Mouse (Mus musculus) T-cell, adult 66 days (primary cell): Measurements from ENCODE around the gene Ubxn6. TPM values are rescaled to one million over a fixed set of nuclear protein-coding genes. Genes with fewer than 3 reads are reported as not detected.

Source experiments
- total RNA-seq, 2 experiments: library from RNA; stranded (reverse); gene quantifications; 3 replicates in 1 of 2; 4 replicates in 1 of 2; pipeline ENCODE4 v1.2.4; 2023

Ubxn6 gene
- total RNA-seq: 10 to 100 TPM; 66.9 to 74.8 TPM

GRCm38 (mm10) chr17:56074827-56075208 lies at the start of gene Ubxn6:
Ubxn6 (minus strand) TSS chr17:56075028.

GRCm38 (mm10) chr17:56121826-56122225 lies 47.0 kb upstream of the Ubxn6 start, which contains the start of gene Lrg1:
Lrg1 (minus strand) TSS chr17:56122001.

GRCm38 (mm10) chr17:56117251-56117710 lies 42.5 kb upstream of the Ubxn6 start, which contains the start of gene Plin5:
Plin5 (minus strand) TSS chr17:56117596.

GRCm38 (mm10) chr17:56109219-56110051 lies 34.6 kb upstream of the Ubxn6 start, which contains the start of gene Plin4:
Plin4 (minus strand) TSS chr17:56109803.

GRCm38 (mm10) chr17:56078880-56079795 lies 4.3 kb upstream of the Ubxn6 start, which contains the start of gene Hdgfl2:
Hdgfl2 (plus strand) TSS chr17:56079634.

GRCm38 (mm10) chr17:56040030-56040856 lies 34.6 kb downstream of the Ubxn6 start, which contains the start of gene Chaf1a:
Chaf1a (plus strand) TSS chr17:56040439.

GRCm38 (mm10) chr17:56036176-56036900 lies 38.5 kb downstream of the Ubxn6 start, which contains the start of gene Sh3gl1:
Sh3gl1 (minus strand) TSS chr17:56036635.

Other genes with a start within 250 kb of the Ubxn6 start
- gene Zfp119a, start 196.1 kb downstream of the Ubxn6 start, total RNA-seq: 10 to 100 TPM; 11.9 to 12.2 TPM
- 10 to 100 TPM; 21.4 to 32.0 TPM for gene Zfp959, start 182.9 kb downstream of the Ubxn6 start, total RNA-seq
- gene Zfp119b, start 125.5 kb downstream of the Ubxn6 start, total RNA-seq: 1 to 10 TPM; 3.5 to 4.7 TPM
- gene Ebi3, start 122.4 kb downstream of the Ubxn6 start, total RNA-seq: 1 to 10 TPM; 1.0 to 1.3 TPM
- 10 to 100 TPM; 51.6 to 63.7 TPM for gene Yju2, start 115.9 kb downstream of the Ubxn6 start, total RNA-seq
- gene Shd, start 104.6 kb downstream of the Ubxn6 start, total RNA-seq: 1 to 10 TPM; 6.4 to 7.9 TPM
- not detected for gene Fsd1, start 88.5 kb downstream of the Ubxn6 start, total RNA-seq
- 1 to 10 TPM in 1 of 2 experiments, under 1 TPM in 1; 0.84 to 2.4 TPM for gene Stap2, start 69.4 kb downstream of the Ubxn6 start, total RNA-seq
- gene Mpnd, start 69.3 kb downstream of the Ubxn6 start, total RNA-seq: 10 to 100 TPM; 66.1 to 69.1 TPM
- 100 to 1,000 TPM; 125 to 126 TPM for gene Sh3gl1, start 38.4 kb downstream of the Ubxn6 start, total RNA-seq
- 1 to 10 TPM; 3.4 to 5.1 TPM for gene Chaf1a, start 34.6 kb downstream of the Ubxn6 start, total RNA-seq
- gene Hdgfl2, start 4.6 kb upstream of the Ubxn6 start, total RNA-seq: 100 to 1,000 TPM; 103 to 106 TPM
- gene Plin4, start 34.8 kb upstream of the Ubxn6 start, total RNA-seq: not detected
- not detected for gene Plin5, start 42.6 kb upstream of the Ubxn6 start, total RNA-seq
- not detected for gene Lrg1, start 47.0 kb upstream of the Ubxn6 start, total RNA-seq
- gene Sema6b, start 65.3 kb upstream of the Ubxn6 start, total RNA-seq: not detected
- gene Tnfaip8l1, start 87.4 kb upstream of the Ubxn6 start, total RNA-seq: 10 to 100 TPM; 13.1 to 14.9 TPM
- 10 to 100 TPM; 51.6 to 52.0 TPM for gene Mydgf, start 108.9 kb upstream of the Ubxn6 start, total RNA-seq
- gene Dpp9, start 143.9 kb upstream of the Ubxn6 start, total RNA-seq: 10 to 100 TPM; 50.3 to 51.5 TPM
- 10 to 100 TPM; 27.4 to 27.7 TPM for gene Fem1a, start 181.8 kb upstream of the Ubxn6 start, total RNA-seq
- gene Ticam1, start 201.8 kb upstream of the Ubxn6 start, total RNA-seq: 10 to 100 TPM; 12.2 to 13.1 TPM
- gene Plin3, start 217.8 kb upstream of the Ubxn6 start, total RNA-seq: 10 to 100 TPM; 14.7 to 22.4 TPM
- not detected for gene Arrdc5, start 225.3 kb upstream of the Ubxn6 start, total RNA-seq
- gene Uhrf1, start 228.3 kb upstream of the Ubxn6 start, total RNA-seq: 10 to 100 TPM; 12.3 to 16.8 TPM